Comparison of ENCODE assay signal across 20 mouse cellular contexts in genomic region chr9:37383161-37383560, GRCm38 (mm10). TPM values are rescaled to one million over a fixed set of nuclear protein-coding genes. Genes with fewer than 3 reads are reported as not detected.
"Had no signal": no experiment of that assay in that cellular context is flagged by ENCODE, and none has a peak within 500 bp of the region (broad histone marks: within the 10 kb centered on the region; RNA-seq: fewer than 3 reads in every experiment).

No protein-coding gene starts in this region.

- H3K4me3 ChIP-seq: neural tube, embryonic 13.5 days; neural tube, embryonic 15.5 days; stomach, embryonic 15.5 days had no signal

- H3K4me2 ChIP-seq: neural tube, embryonic 13.5 days; neural tube, embryonic 15.5 days; stomach, embryonic 15.5 days had no signal

- H3K9ac ChIP-seq: neural tube, embryonic 13.5 days; neural tube, embryonic 15.5 days; stomach, embryonic 15.5 days had no signal

- H3K4me1 ChIP-seq: stomach, embryonic 15.5 days had no signal

- H3K27ac ChIP-seq: neural tube, embryonic 13.5 days; neural tube, embryonic 15.5 days; stomach, embryonic 15.5 days; stomach, postnatal 0 days had no signal

- H3K36me3 ChIP-seq: neural tube, embryonic 13.5 days; neural tube, embryonic 15.5 days; stomach, embryonic 15.5 days had no signal

- DNase-seq: retina, postnatal 1 day; right cerebral cortex, adult 18-20 months; right cerebral cortex, postnatal 14 days; right cerebral cortex, postnatal 25 days; right cerebral cortex, postnatal 4 days; spleen, adult 18-20 months; thymus, adult 18-20 months; thymus, adult 2 months; thymus, postnatal 14 days; thymus, postnatal 25 days; thymus, postnatal 36 days; thymus, postnatal 4 days had no signal

- H3K9me3 ChIP-seq: neural tube, embryonic 13.5 days; neural tube, embryonic 15.5 days; stomach, embryonic 15.5 days had no signal

RNA-seq across cellular contexts. Expression of gene Hepacam, which starts 16.0 kb away (rescaled TPM):
- total RNA-seq: neutrophil, adult 5-6 weeks had no signal
- polyA plus RNA-seq: spleen, adult 2 months; stomach, embryonic 14.5 days; stomach, embryonic 16.5 days had no signal

RNA-seq across cellular contexts. Expression of gene Robo4, which starts 18.5 kb away (rescaled TPM):
- total RNA-seq: neutrophil, adult 5-6 weeks had no signal

RNA-seq across cellular contexts. Expression of gene Robo3, which starts 49.9 kb away (rescaled TPM):
- total RNA-seq: neutrophil, adult 5-6 weeks had no signal
- polyA plus RNA-seq: stomach, embryonic 14.5 days; stomach, embryonic 16.5 days had no signal
